ENCODE assay signal across 24 mouse cellular contexts in the genomic region with DNA sequence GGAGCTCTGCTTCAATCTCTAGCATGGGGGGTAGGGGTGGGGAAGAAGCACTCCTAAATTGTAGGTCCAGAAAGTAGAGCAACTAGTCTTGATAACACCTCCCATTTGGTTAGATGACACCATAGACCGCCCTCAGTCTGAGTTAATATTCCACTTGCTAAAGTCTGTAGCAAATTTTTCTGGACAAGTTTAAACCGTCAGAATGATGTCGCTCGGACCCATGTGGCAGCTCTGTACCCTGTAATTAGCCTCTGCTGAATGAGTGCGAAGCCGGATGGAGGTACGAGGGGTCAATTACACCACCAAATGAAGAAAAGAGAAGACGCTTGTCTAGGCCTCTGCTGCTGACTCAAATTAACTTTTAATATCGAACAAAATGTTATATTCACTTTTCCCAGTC.
DNase-seq lines count a peak whose midpoint lies in the region; ATAC-seq and TF ChIP-seq lines count a peak whose summit lies in the region.
"Had no signal": no experiment of that assay in that cellular context is flagged by ENCODE, and none has a peak within 500 bp of the region (broad histone marks: within the 10 kb centered on the region; RNA-seq: fewer than 3 reads in every experiment).

No protein-coding gene starts in this region.

- H3K27ac ChIP-seq in gastrocnemius, adult 2 months = peak overlapping the region; percentile 75
- H3K27ac ChIP-seq in hindbrain, embryonic 12.5 days = peak overlapping the region; percentile 35; the same call in 1 of the 2 replicates
- no peak overlapping the region for H3K27ac ChIP-seq in hindbrain, postnatal 0 days
- H3K27ac ChIP-seq in kidney, postnatal 0 days = peak overlapping the region; percentile 67; the same call in 1 of the 2 replicates
- H3K27ac ChIP-seq: embryonic facial prominence, embryonic 10.5 days; embryonic facial prominence, embryonic 15.5 days; lung, embryonic 15.5 days; stomach, postnatal 0 days had no signal

- no peaks in the 10 kb centered on the region for H3K9me3 ChIP-seq in hindbrain, embryonic 12.5 days (replicated peaks)
- H3K9me3 ChIP-seq in hindbrain, postnatal 0 days (ENCODE audit: low read length) = no peaks in the 10 kb centered on the region
- H3K9me3 ChIP-seq in kidney, postnatal 0 days (replicated peaks; ENCODE audit: low read length) = no peaks in the 10 kb centered on the region
- H3K9me3 ChIP-seq: embryonic facial prominence, embryonic 10.5 days; embryonic facial prominence, embryonic 15.5 days; heart, embryonic 10.5 days; limb, embryonic 13.5 days; lung, embryonic 15.5 days; midbrain, embryonic 10.5 days had no signal

- no peak overlapping the region for H3K4me2 ChIP-seq in hindbrain, embryonic 12.5 days (replicated peaks)
- no peak overlapping the region for H3K4me2 ChIP-seq in hindbrain, postnatal 0 days (ENCODE audit: low read depth, low read length)
- H3K4me2 ChIP-seq in kidney, postnatal 0 days (ENCODE audit: low read length) = no peak overlapping the region
- H3K4me2 ChIP-seq: embryonic facial prominence, embryonic 15.5 days; hindbrain, embryonic 14.5 days; liver, embryonic 11.5 days; lung, embryonic 15.5 days had no signal

- ATAC-seq in hindbrain, embryonic 12.5 days (ENCODE audit: low FRiP score) = no peak
- no peak for ATAC-seq in hindbrain, postnatal 0 days
- no peak for ATAC-seq in kidney, postnatal 0 days (replicated peaks; ENCODE audit: low FRiP score, low read depth)
- no peak for ATAC-seq in erythroblast, adult 5-6 weeks (replicated peaks; ENCODE audit: low FRiP score, poor library complexity, severe bottlenecking)
- ATAC-seq: forebrain, postnatal 0 days; midbrain, embryonic 16.5 days had no signal

- TF ChIP-seq CTCF in gastrocnemius, adult 2 months (IDR thresholded peaks at IDR 0.05) = no peak
- TF ChIP-seq CTCF in hindbrain, postnatal 0 days (IDR thresholded peaks at IDR 0.05; ENCODE audit: low read depth) = no peak
- TF ChIP-seq CTCF in kidney, postnatal 0 days (IDR thresholded peaks at IDR 0.05; ENCODE audit: low read depth) = no peak
- no peak for TF ChIP-seq CTCF in brain, embryonic 14.5 days (IDR thresholded peaks at IDR 0.05; ENCODE audit: borderline replicate concordance, extremely low read depth, insufficient read depth, insufficient read length)

- H3K4me1 ChIP-seq in hindbrain, embryonic 12.5 days = peaks cover 82% of the 10 kb centered on the region
- peaks cover 22% of the 10 kb centered on the region for H3K4me1 ChIP-seq in hindbrain, postnatal 0 days (ENCODE audit: insufficient read depth, low read length)
- peaks cover 69% of the 10 kb centered on the region for H3K4me1 ChIP-seq in kidney, postnatal 0 days (replicated peaks; ENCODE audit: insufficient read depth, low read length)

- no peak overlapping the region for H3K4me3 ChIP-seq in gastrocnemius, adult 2 months
- H3K4me3 ChIP-seq in hindbrain, embryonic 12.5 days = no peak overlapping the region
- no peak overlapping the region for H3K4me3 ChIP-seq in hindbrain, postnatal 0 days (ENCODE audit: low read length)
- no peak overlapping the region for H3K4me3 ChIP-seq in kidney, postnatal 0 days (replicated peaks; ENCODE audit: low read depth, low read length)
- H3K4me3 ChIP-seq: embryonic facial prominence, embryonic 10.5 days; embryonic facial prominence, embryonic 15.5 days; heart, embryonic 10.5 days; limb, embryonic 13.5 days; lung, embryonic 15.5 days; midbrain, embryonic 10.5 days had no signal

- H3K36me3 ChIP-seq in hindbrain, embryonic 12.5 days = no peaks in the 10 kb centered on the region
- no peaks in the 10 kb centered on the region for H3K36me3 ChIP-seq in hindbrain, postnatal 0 days (ENCODE audit: insufficient read depth, low read length)
- H3K36me3 ChIP-seq in kidney, postnatal 0 days (ENCODE audit: insufficient read depth, low read length) = no peaks in the 10 kb centered on the region
- H3K36me3 ChIP-seq: embryonic facial prominence, embryonic 15.5 days; limb, embryonic 13.5 days; lung, embryonic 15.5 days had no signal

- TF ChIP-seq POLR2A in brain, embryonic 14.5 days (IDR thresholded peaks at IDR 0.05; ENCODE audit: borderline replicate concordance, extremely low read depth, insufficient read depth, insufficient read length, poor library complexity, severe bottlenecking) = no peak

- WGBS in hindbrain, embryonic 12.5 days = 75% methylated on average over 9 of the region's 9 CpGs
- WGBS in hindbrain, postnatal 0 days = 68% methylated on average over 9 of the region's 9 CpGs
- 60% methylated on average over 9 of the region's 9 CpGs for WGBS in kidney, postnatal 0 days

- no peak for DNase-seq in gastrocnemius, adult 2 months
- no peak for DNase-seq in gastrocnemius, postnatal 14 days
- DNase-seq in hindbrain, postnatal 0 days (ENCODE audit: low spot score) = no peak
- no peak for DNase-seq in kidney, postnatal 0 days (ENCODE audit: low spot score)
- no peak for DNase-seq in kidney, adult 18-20 months
- peak; percentile 24 for DNase-seq in brain, embryonic 14.5 days (ENCODE audit: low read depth)
- DNase-seq: adrenal gland, adult 8-10 months; cerebellum, adult 8-10 months; forebrain, postnatal 0 days; right cerebral cortex, adult 18-20 months; spleen, adult 18-20 months; thymus, adult 18-20 months had no signal

- intact Hi-C loops in gastrocnemius, adult 2 months (cut with DNase I) = loop anchor here (5.0 kb wide), 1 partner anchor 91 kb away; a partner anchor contains a TSS
- intact Hi-C loops in gastrocnemius, postnatal 14 days (cut with DNase I; ENCODE audit: low total_unique reads) = no loop called here

- H3K9ac ChIP-seq in hindbrain, embryonic 12.5 days = no peak overlapping the region
- H3K9ac ChIP-seq in hindbrain, postnatal 0 days (replicated peaks; ENCODE audit: low read length) = no peak overlapping the region
- H3K9ac ChIP-seq in kidney, postnatal 0 days (ENCODE audit: low read depth, low read length) = no peak overlapping the region
- H3K9ac ChIP-seq: embryonic facial prominence, embryonic 15.5 days; forebrain, postnatal 0 days; hindbrain, embryonic 14.5 days; limb, embryonic 13.5 days; lung, embryonic 15.5 days had no signal

- H3K27me3 ChIP-seq in hindbrain, embryonic 12.5 days = no peaks in the 10 kb centered on the region
- no peaks in the 10 kb centered on the region for H3K27me3 ChIP-seq in hindbrain, postnatal 0 days (ENCODE audit: insufficient read depth, low read length)
- H3K27me3 ChIP-seq in kidney, postnatal 0 days (ENCODE audit: insufficient read depth, low read length) = no peaks in the 10 kb centered on the region
- H3K27me3 ChIP-seq: embryonic facial prominence, embryonic 15.5 days; lung, embryonic 15.5 days had no signal
